Mouse (Mus musculus) T-cell, adult 66 days (primary cell): ENCODE results near the gene Prkag2. TPM values are rescaled to one million over a fixed set of nuclear protein-coding genes. Genes with fewer than 3 reads are reported as not detected.

Experiments used
- total RNA-seq, 2 experiments: library from RNA; stranded (reverse); gene quantifications; 3 replicates in 1 of 2; 4 replicates in 1 of 2; pipeline ENCODE4 v1.2.4; 2023

The Prkag2 gene
- 10 to 100 TPM; 41.9 to 52.9 TPM for total RNA-seq

GRCm38 (mm10) chr5:25100516-25101125 lies at the start of gene Prkag2:
TSS of gene Prkag2 (minus strand) at chr5:25100642.

GRCm38 (mm10) chr5:24842274-24843102 lies 258.0 kb downstream of the Prkag2 start, which contains the start of gene Rheb:
TSS of gene Rheb (minus strand) at chr5:24842624.

Other genes with a start within 250 kb of the Prkag2 start
- gene Galntl5, start 80.8 kb upstream of the Prkag2 start, total RNA-seq = not detected
- gene Galnt11, start 121.3 kb upstream of the Prkag2 start, total RNA-seq = 10 to 100 TPM; 46.5 to 51.8 TPM
- not detected for gene E130116L18Rik, start 122.5 kb upstream of the Prkag2 start, total RNA-seq